Mouse (Mus musculus): ENCODE measurements around the gene Barhl1. TPM values are rescaled to one million over a fixed set of nuclear protein-coding genes. Genes with fewer than 3 reads are reported as not detected.

Gene Barhl1
- total and polyA plus RNA-seq, 3 experiments, result 0.07 to 0.11 TPM; not detected in 1

GRCm38 (mm10) chr2:28904786-28905185 is 11.7 kb downstream of the Barhl1 start:
- Histone ChIP-seq H3K9me3 (replicated peaks) (no peaks in the 10 kb centered on the region), H3K4me3 (ENCODE audit: low read depth, low read length) (no peak overlapping the region), H3K36me3 (replicated peaks) (peaks cover 96% of the 10 kb centered on the region), H3K27me3 (ENCODE audit: insufficient read depth, low read length) (no peaks in the 10 kb centered on the region), H3K4me1 (ENCODE audit: insufficient read depth, low read depth, low read length) (no peaks in the 10 kb centered on the region; the same call in 1 of the 2 replicates)
- DNase-seq (ENCODE audit: low spot score) (no peak), ATAC-seq (ENCODE audit: extremely low read depth, insufficient number of reproducible peaks, low FRiP score, poor library complexity, severe bottlenecking) (no peak)
- TF ChIP-seq CTCF (IDR thresholded peaks at IDR 0.05; ENCODE audit: low read depth, low read length) (no peak), POLR2AphosphoS5 (IDR thresholded peaks at IDR 0.05; ENCODE audit: insufficient replicate concordance, low read depth, low read length) (no peak), TAL1 (conservative IDR thresholded peaks at IDR 0.05; ENCODE audit: low read depth, low read length) (no peak), GATA2 (IDR thresholded peaks at IDR 0.05; ENCODE audit: borderline replicate concordance, low read depth, low read length) (no peak), GATA1 (IDR thresholded peaks at IDR 0.05; ENCODE audit: borderline replicate concordance, low read length) (no peak)

DNA sequence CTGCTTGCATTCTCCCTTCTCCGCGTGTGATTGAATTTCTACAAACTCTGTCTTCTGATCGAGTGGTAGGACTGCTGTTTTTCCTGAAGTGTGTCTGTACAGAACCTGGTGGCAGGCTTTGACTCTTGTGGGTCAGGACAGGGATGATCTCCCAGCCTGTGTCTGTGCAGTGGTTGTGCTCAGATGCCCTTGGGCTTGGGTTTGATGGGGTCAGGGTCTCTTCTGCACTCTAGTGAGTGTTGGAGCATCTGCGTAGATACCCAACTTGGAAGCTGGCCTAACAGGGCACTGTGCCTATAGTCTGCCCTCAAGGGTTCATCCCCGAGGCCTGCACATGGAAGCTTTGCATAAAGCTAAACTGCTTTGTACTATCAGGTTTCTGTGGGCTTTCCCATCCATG is 12.6 kb downstream of the Barhl1 start:
- no peaks in the 10 kb centered on the region for H3K9me3 ChIP-seq (replicated peaks)
- ATAC-seq (ENCODE audit: extremely low read depth, insufficient number of reproducible peaks, low FRiP score, poor library complexity, severe bottlenecking), result no peak
- H3K4me3 ChIP-seq (ENCODE audit: low read depth, low read length), result no peak overlapping the region
- no peak for DNase-seq (ENCODE audit: low spot score)
- H3K36me3 ChIP-seq (replicated peaks), result peaks cover 96% of the 10 kb centered on the region
- no peaks in the 10 kb centered on the region; the same call in 1 of the 2 replicates for H3K4me1 ChIP-seq (ENCODE audit: insufficient read depth, low read depth, low read length)
- H3K27me3 ChIP-seq (ENCODE audit: insufficient read depth, low read length), result no peaks in the 10 kb centered on the region
- TF ChIP-seq POLR2AphosphoS5 (IDR thresholded peaks at IDR 0.05; ENCODE audit: insufficient replicate concordance, low read depth, low read length), result no peak
- no peak for TF ChIP-seq CTCF (IDR thresholded peaks at IDR 0.05; ENCODE audit: low read depth, low read length)
- TF ChIP-seq GATA2 (IDR thresholded peaks at IDR 0.05; ENCODE audit: borderline replicate concordance, low read depth, low read length), result no peak
- no peak for TF ChIP-seq TAL1 (conservative IDR thresholded peaks at IDR 0.05; ENCODE audit: low read depth, low read length)
- no peak for TF ChIP-seq GATA1 (IDR thresholded peaks at IDR 0.05; ENCODE audit: borderline replicate concordance, low read length)

GRCm38 (mm10) chr2:28902291-28902690 is 14.2 kb downstream of the Barhl1 start:
- H3K9me3 ChIP-seq (replicated peaks), result no peaks in the 10 kb centered on the region
- ATAC-seq (ENCODE audit: extremely low read depth, insufficient number of reproducible peaks, low FRiP score, poor library complexity, severe bottlenecking) (no peak), DNase-seq (ENCODE audit: low spot score) (no peak)
- no peak for TF ChIP-seq GATA2 (IDR thresholded peaks at IDR 0.05; ENCODE audit: borderline replicate concordance, low read depth, low read length)
- no peak for TF ChIP-seq TAL1 (conservative IDR thresholded peaks at IDR 0.05; ENCODE audit: low read depth, low read length)
- TF ChIP-seq CTCF (IDR thresholded peaks at IDR 0.05; ENCODE audit: low read depth, low read length), result no peak
- TF ChIP-seq GATA1 (IDR thresholded peaks at IDR 0.05; ENCODE audit: borderline replicate concordance, low read length), result no peak
- no peak for TF ChIP-seq POLR2AphosphoS5 (IDR thresholded peaks at IDR 0.05; ENCODE audit: insufficient replicate concordance, low read depth, low read length)
- peaks cover 6% of the 10 kb centered on the region for H3K4me1 ChIP-seq (ENCODE audit: insufficient read depth, low read depth, low read length)
- H3K27me3 ChIP-seq (ENCODE audit: insufficient read depth, low read length), result no peaks in the 10 kb centered on the region
- H3K36me3 ChIP-seq (replicated peaks), result peaks cover 97% of the 10 kb centered on the region
- H3K4me3 ChIP-seq (ENCODE audit: low read depth, low read length), result no peak overlapping the region

DNA sequence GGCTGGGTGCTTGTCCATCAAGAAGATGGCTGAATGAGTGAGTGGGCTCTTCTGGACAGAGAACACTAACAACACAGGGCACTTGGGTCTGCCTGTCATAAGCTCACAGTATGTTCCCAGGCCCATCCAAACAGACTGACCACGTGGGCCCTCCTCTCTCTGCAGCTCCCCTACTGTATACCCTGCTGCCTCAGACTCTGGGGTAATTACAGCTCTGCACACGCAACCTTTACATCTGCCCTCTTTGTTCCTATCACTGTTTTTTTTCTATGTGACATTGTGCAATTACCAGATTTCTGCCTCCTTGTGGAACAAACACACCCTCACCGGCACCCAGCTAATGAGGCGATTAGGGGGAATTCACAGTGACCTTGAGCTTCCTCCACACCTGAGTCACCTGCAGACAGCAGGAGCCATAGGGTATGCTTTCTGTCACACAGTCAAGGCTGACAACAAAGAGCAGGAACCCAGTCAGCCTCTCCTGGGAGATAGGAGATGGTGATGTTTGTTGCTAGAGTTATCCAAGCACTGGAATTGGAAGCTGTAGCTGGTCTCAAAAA is 19.0 kb downstream of the Barhl1 start:
- H3K4me1 ChIP-seq (ENCODE audit: insufficient read depth, low read depth, low read length), result peaks cover 26% of the 10 kb centered on the region
- no peak overlapping the region for H3K4me3 ChIP-seq (ENCODE audit: low read depth, low read length)
- DNase-seq (ENCODE audit: low spot score), result no peak
- ATAC-seq (ENCODE audit: extremely low read depth, insufficient number of reproducible peaks, low FRiP score, poor library complexity, severe bottlenecking), result no peak
- TF ChIP-seq GATA2 (IDR thresholded peaks at IDR 0.05; ENCODE audit: borderline replicate concordance, low read depth, low read length), result no peak
- peaks cover 98% of the 10 kb centered on the region for H3K36me3 ChIP-seq (replicated peaks)
- H3K9me3 ChIP-seq (replicated peaks), result no peaks in the 10 kb centered on the region
- H3K27me3 ChIP-seq (ENCODE audit: insufficient read depth, low read length), result no peaks in the 10 kb centered on the region

- DNase-seq (ENCODE audit: low spot score), result no peak
- Histone ChIP-seq H3K4me3 (ENCODE audit: low read depth, low read length) (no peak overlapping the region), H3K4me1 (ENCODE audit: insufficient read depth, low read depth, low read length) (peaks cover 26% of the 10 kb centered on the region), H3K36me3 (replicated peaks) (peaks cover 99% of the 10 kb centered on the region), H3K9me3 (replicated peaks) (no peaks in the 10 kb centered on the region), H3K27me3 (ENCODE audit: insufficient read depth, low read length) (no peaks in the 10 kb centered on the region)
- ATAC-seq (ENCODE audit: extremely low read depth, insufficient number of reproducible peaks, low FRiP score, poor library complexity, severe bottlenecking), result no peak
- TF ChIP-seq CTCF (IDR thresholded peaks at IDR 0.05; ENCODE audit: low read depth, low read length), result no peak
Measured at GRCm38 (mm10) chr2:28895876-28896275, 20.6 kb downstream of the Barhl1 start.

GRCm38 (mm10) chr2:28893526-28893925 is 22.9 kb downstream of the Barhl1 start:
- DNase-seq (ENCODE audit: low spot score), result no peak
- H3K4me1 ChIP-seq (ENCODE audit: insufficient read depth, low read depth, low read length), result peaks cover 29% of the 10 kb centered on the region
- no peak overlapping the region for H3K4me3 ChIP-seq (ENCODE audit: low read depth, low read length)
- H3K9me3 ChIP-seq (replicated peaks), result no peaks in the 10 kb centered on the region
- peaks cover 99% of the 10 kb centered on the region for H3K36me3 ChIP-seq (replicated peaks)
- H3K27me3 ChIP-seq (ENCODE audit: insufficient read depth, low read length), result no peaks in the 10 kb centered on the region
- ATAC-seq (ENCODE audit: extremely low read depth, insufficient number of reproducible peaks, low FRiP score, poor library complexity, severe bottlenecking), result no peak
- TF ChIP-seq GATA2 (IDR thresholded peaks at IDR 0.05; ENCODE audit: borderline replicate concordance, low read depth, low read length) (no peak), POLR2AphosphoS5 (IDR thresholded peaks at IDR 0.05; ENCODE audit: insufficient replicate concordance, low read depth, low read length) (no peak), GATA1 (IDR thresholded peaks at IDR 0.05; ENCODE audit: borderline replicate concordance, low read length) (no peak), CTCF (IDR thresholded peaks at IDR 0.05; ENCODE audit: low read depth, low read length) (no peak)

DNA sequence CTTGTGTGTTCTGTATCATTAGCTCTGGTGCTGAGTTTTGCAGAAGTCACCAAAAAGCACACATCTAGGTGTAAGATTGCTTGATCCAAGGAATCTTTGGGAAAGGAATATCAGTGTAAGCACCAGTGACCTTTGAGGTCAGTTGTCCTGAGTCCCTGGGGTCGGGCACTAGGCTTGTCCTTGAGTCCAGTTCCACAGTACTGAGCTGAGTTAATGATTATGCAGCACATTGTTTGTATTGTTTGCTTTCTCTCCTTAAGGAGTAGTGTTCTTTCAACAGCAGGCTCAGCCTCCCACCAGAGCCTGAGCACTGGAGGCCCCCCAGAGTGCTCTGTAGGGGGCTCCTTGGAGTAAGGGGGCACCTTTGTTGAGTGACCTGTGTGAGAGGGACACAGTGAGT is 23.7 kb downstream of the Barhl1 start:
- ATAC-seq (ENCODE audit: extremely low read depth, insufficient number of reproducible peaks, low FRiP score, poor library complexity, severe bottlenecking) (no peak), DNase-seq (ENCODE audit: low spot score) (no peak)
- H3K4me1 ChIP-seq (ENCODE audit: insufficient read depth, low read depth, low read length), result peaks cover 29% of the 10 kb centered on the region
- peaks cover 99% of the 10 kb centered on the region for H3K36me3 ChIP-seq (replicated peaks)
- H3K27me3 ChIP-seq (ENCODE audit: insufficient read depth, low read length), result no peaks in the 10 kb centered on the region
- TF ChIP-seq TAL1 (conservative IDR thresholded peaks at IDR 0.05; ENCODE audit: low read depth, low read length) (no peak), GATA2 (IDR thresholded peaks at IDR 0.05; ENCODE audit: borderline replicate concordance, low read depth, low read length) (no peak), POLR2AphosphoS5 (IDR thresholded peaks at IDR 0.05; ENCODE audit: insufficient replicate concordance, low read depth, low read length) (no peak), GATA1 (IDR thresholded peaks at IDR 0.05; ENCODE audit: borderline replicate concordance, low read length) (no peak), CTCF (IDR thresholded peaks at IDR 0.05; ENCODE audit: low read depth, low read length) (no peak)
- H3K4me3 ChIP-seq (ENCODE audit: low read depth, low read length), result no peak overlapping the region
- no peaks in the 10 kb centered on the region for H3K9me3 ChIP-seq (replicated peaks)
